Mouse (Mus musculus): ENCODE results near the gene Scg3. TPM values are rescaled to one million over a fixed set of nuclear protein-coding genes. Genes with fewer than 3 reads are reported as not detected.

Scg3 gene
- polyA plus RNA-seq (2014; fragmentation: Nextera tagmentation; extraction: Ambion mirVana), result 0.39 and 0.53 TPM in 2 replicates

- Histone ChIP-seq H3K27ac (ENCODE audit: low read depth) (no peak within 1 kb of the TSS), H3K4me3 (ENCODE audit: low read depth, low read length) (peak within 1 kb of the TSS; percentile 5; the same call in 1 of the 2 replicates), H3K36me3 (ENCODE audit: insufficient read depth) (no peaks in the 10 kb centered on the region), H3K27me3 (ENCODE audit: insufficient read depth, low read length) (no peaks in the 10 kb centered on the region), H3K4me1 (ENCODE audit: insufficient read depth) (no peaks in the 10 kb centered on the region), H3K4me2 (peak within 1 kb of the TSS; percentile 59), H3K9ac (no peak within 1 kb of the TSS), H3K9me3 (ENCODE audit: low read depth, low read length) (no peaks in the 10 kb centered on the region)
- peak; percentile 89 for DNase-seq
- peak; percentile 96 for ATAC-seq (ENCODE audit: insufficient read depth)
- TF ChIP-seq CTCF (IDR thresholded peaks at IDR 0.05; ENCODE audit: low read depth), result no peak
- 9% methylated on average over 42 of the region's 42 CpGs for WGBS
These were observed at the start of gene Scg3 for GRCm38 (mm10) chr9:75683426-75684191. Gene Scg3 (minus strand): TSS chr9:75684056.

DNA sequence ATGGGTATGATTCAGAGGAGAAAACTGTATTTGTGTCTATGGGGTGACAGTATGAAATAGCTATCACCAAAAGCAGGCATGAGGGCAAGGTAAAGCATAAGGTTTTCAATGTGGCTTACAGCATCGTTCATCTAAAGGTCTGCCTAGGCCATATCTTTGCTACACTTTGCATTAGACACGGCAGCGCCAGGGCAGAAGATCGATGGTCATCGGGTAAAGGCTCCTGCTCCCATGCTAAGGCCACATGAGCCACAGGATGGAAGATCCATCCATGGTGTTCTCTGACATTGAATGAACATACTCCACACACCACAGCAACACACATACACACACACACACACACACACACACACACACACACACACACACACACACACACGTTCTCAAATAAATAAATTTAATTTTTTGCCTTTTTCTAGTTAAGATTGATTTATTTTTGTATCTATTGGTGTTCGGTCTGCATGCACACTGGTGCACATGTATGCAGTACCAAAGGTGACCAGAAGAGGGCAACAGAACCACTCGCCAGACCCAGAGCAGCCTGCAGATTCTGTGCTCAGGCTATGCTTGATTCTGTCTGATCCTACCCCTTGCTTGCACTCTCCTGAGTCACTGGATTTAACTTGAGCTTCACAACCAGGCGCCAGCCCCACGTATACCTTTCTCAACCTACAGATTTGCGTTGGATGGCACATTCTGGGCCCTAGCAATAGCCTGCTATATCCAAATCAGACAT lies 36.3 kb upstream of the Scg3 start:
- DNase-seq (peak; percentile 87), ATAC-seq (ENCODE audit: insufficient read depth) (peak; percentile 87)
- Histone ChIP-seq H3K36me3 (ENCODE audit: insufficient read depth) (no peaks in the 10 kb centered on the region), H3K4me3 (ENCODE audit: low read depth, low read length) (no peak overlapping the region), H3K9ac (no peak overlapping the region), H3K4me2 (no peak overlapping the region), H3K27me3 (ENCODE audit: insufficient read depth, low read length) (no peaks in the 10 kb centered on the region), H3K4me1 (ENCODE audit: insufficient read depth) (no peaks in the 10 kb centered on the region), H3K9me3 (ENCODE audit: low read depth, low read length) (no peaks in the 10 kb centered on the region), H3K27ac (ENCODE audit: low read depth) (no peak overlapping the region)
- TF ChIP-seq CTCF (IDR thresholded peaks at IDR 0.05; ENCODE audit: low read depth), result peak; percentile 93
- WGBS, result 32% methylated on average over 11 of the region's 11 CpGs

DNA sequence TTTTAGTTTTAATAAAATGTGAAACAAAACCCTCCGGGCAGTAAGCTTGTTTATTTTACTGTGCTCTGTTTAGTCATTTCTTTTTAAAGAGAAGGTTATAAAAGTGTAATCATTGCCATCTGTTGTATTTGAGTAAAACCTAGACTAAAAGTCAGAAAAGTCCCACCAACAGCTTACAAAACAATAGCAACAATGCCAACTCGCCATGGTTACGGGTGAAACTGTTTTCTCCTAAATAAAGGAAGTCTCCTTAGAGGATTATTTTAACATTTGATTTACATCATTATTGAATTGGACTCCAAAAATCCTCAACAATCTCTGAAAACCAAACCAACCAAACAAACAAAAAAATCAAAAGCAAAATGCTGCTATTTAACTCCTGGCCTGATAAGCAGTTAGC lies 35.6 kb upstream of the Scg3 start:
- no peak for TF ChIP-seq CTCF (IDR thresholded peaks at IDR 0.05; ENCODE audit: low read depth)
- WGBS, result 77% methylated on average over 3 of the region's 3 CpGs
- Histone ChIP-seq H3K4me3 (ENCODE audit: low read depth, low read length) (no peak overlapping the region), H3K4me1 (ENCODE audit: insufficient read depth) (no peaks in the 10 kb centered on the region), H3K4me2 (no peak overlapping the region), H3K36me3 (ENCODE audit: insufficient read depth) (no peaks in the 10 kb centered on the region), H3K9ac (no peak overlapping the region), H3K9me3 (ENCODE audit: low read depth, low read length) (no peaks in the 10 kb centered on the region), H3K27ac (ENCODE audit: low read depth) (no peak overlapping the region), H3K27me3 (ENCODE audit: insufficient read depth, low read length) (no peaks in the 10 kb centered on the region)
- DNase-seq (no peak), ATAC-seq (ENCODE audit: insufficient read depth) (no peak)

DNA sequence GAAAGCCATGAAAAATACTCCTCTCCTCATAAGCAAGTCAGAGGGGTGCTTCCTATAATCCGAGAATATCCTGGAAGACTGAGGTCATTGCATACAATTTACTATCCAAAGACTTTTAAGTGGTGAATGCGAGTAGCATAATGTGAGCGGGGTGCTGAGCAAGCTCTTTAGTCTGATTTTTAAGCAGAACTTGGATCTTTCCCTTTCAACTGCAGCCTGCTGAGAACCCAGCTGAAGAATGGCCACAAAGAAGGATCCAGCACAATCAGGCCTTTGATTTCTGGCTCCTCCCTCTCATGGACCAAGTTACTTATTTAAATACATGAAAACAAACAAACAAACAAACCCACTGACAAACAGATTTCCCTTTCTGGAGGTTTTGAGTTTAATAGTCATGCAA lies 916 bp upstream of the Scg3 start:
- H3K4me1 ChIP-seq (ENCODE audit: insufficient read depth), result no peaks in the 10 kb centered on the region
- no peak for TF ChIP-seq CTCF (IDR thresholded peaks at IDR 0.05; ENCODE audit: low read depth)
- H3K36me3 ChIP-seq (ENCODE audit: insufficient read depth), result no peaks in the 10 kb centered on the region
- no peak overlapping the region for H3K4me2 ChIP-seq
- WGBS, result 72% methylated on average over 3 of the region's 3 CpGs
- no peaks in the 10 kb centered on the region for H3K27me3 ChIP-seq (ENCODE audit: insufficient read depth, low read length)
- no peak for DNase-seq
- H3K4me3 ChIP-seq (ENCODE audit: low read depth, low read length), result no peak overlapping the region
- no peak for ATAC-seq (ENCODE audit: insufficient read depth)
- H3K27ac ChIP-seq (ENCODE audit: low read depth), result no peak overlapping the region
- H3K9ac ChIP-seq, result no peak overlapping the region
- no peaks in the 10 kb centered on the region for H3K9me3 ChIP-seq (ENCODE audit: low read depth, low read length)

DNA sequence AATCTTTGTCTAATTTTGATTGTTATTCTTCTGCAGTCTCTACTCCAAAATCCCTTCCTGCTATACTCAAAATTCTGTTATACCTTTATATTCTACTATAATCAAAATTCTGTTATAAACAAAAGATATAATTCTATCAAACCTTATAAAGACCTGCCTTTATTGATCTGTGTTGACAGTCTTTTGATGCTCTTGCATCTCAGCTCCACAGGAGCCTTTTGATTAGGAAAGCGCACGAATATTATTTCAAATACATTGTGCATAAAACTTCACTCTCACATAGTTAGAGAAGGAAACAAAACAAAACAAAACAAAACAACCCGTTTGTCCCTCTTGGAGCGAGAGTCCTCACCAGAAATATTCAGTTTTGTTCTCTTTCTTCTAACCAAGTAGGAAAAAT lies 436 bp upstream of the Scg3 start:
- peak overlapping the region; percentile 5; the same call in 1 of the 2 replicates for H3K4me3 ChIP-seq (ENCODE audit: low read depth, low read length)
- DNase-seq (no peak), ATAC-seq (ENCODE audit: insufficient read depth) (no peak)
- H3K36me3 ChIP-seq (ENCODE audit: insufficient read depth), result no peaks in the 10 kb centered on the region
- peak overlapping the region; percentile 59 for H3K4me2 ChIP-seq
- TF ChIP-seq CTCF (IDR thresholded peaks at IDR 0.05; ENCODE audit: low read depth), result no peak
- H3K4me1 ChIP-seq (ENCODE audit: insufficient read depth), result no peaks in the 10 kb centered on the region
- 60% methylated on average over 4 of the region's 4 CpGs for WGBS
- H3K9me3 ChIP-seq (ENCODE audit: low read depth, low read length), result no peaks in the 10 kb centered on the region
- no peak overlapping the region for H3K27ac ChIP-seq (ENCODE audit: low read depth)
- no peak overlapping the region for H3K9ac ChIP-seq
- H3K27me3 ChIP-seq (ENCODE audit: insufficient read depth, low read length), result no peaks in the 10 kb centered on the region

DNA sequence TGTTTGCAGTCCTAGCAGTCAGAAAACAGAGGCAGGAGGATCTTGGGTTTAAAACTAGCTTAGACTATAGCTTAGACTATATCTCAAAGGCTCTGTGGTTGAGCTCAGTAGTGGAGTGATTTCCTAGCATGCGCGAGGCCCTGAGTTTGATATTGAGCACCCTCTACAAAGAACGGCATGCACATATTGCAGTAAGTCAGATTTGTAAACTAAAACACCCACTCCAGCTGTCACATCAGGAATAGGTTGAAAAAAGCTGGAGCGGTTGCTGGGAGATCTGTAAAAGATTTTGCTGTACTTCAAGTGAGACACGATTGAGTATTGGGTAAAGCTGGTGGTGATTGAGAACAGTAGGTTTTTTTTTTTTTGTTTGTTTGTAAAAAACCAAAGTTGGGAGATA lies 3.2 kb downstream of the Scg3 start:
- H3K4me2 ChIP-seq, result no peak overlapping the region
- TF ChIP-seq CTCF (IDR thresholded peaks at IDR 0.05; ENCODE audit: low read depth), result no peak
- DNase-seq, result no peak

DNA sequence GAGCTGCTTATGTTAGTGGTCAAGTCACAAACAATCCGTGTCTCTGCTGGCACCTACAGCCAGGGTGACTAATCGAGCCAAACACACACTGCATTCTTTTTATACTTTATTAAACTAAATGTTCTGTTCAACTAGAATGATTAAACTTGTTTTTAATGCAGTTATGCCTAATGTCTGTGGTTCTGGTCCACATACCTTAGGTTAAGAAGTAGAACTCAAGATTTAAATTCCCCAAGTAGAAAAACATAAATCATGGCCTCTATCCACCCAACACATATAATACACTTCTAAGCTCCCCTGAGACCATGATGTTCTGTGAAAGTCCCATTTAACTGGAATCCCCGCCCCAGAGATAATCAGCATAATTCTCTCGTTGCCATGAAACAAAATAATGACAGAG lies 4.2 kb downstream of the Scg3 start:
- H3K9ac ChIP-seq, result no peak overlapping the region
- no peak overlapping the region for H3K27ac ChIP-seq (ENCODE audit: low read depth)
- no peaks in the 10 kb centered on the region for H3K9me3 ChIP-seq (ENCODE audit: low read depth, low read length)
- DNase-seq, result no peak
- H3K4me2 ChIP-seq, result no peak overlapping the region
- H3K4me1 ChIP-seq (ENCODE audit: insufficient read depth), result no peaks in the 10 kb centered on the region
- no peaks in the 10 kb centered on the region for H3K36me3 ChIP-seq (ENCODE audit: insufficient read depth)
- TF ChIP-seq CTCF (IDR thresholded peaks at IDR 0.05; ENCODE audit: low read depth), result no peak
- H3K4me3 ChIP-seq (ENCODE audit: low read depth, low read length), result no peak overlapping the region
- WGBS, result 73% methylated on average over 4 of the region's 4 CpGs
- no peaks in the 10 kb centered on the region for H3K27me3 ChIP-seq (ENCODE audit: insufficient read depth, low read length)
- no peak for ATAC-seq (ENCODE audit: insufficient read depth)

More for the DNA sequence above, 3.2 kb downstream of the Scg3 start:
- Histone ChIP-seq H3K27ac (ENCODE audit: low read depth) (no peak overlapping the region), H3K4me3 (ENCODE audit: low read depth, low read length) (no peak overlapping the region), H3K27me3 (ENCODE audit: insufficient read depth, low read length) (no peaks in the 10 kb centered on the region), H3K9ac (no peak overlapping the region), H3K4me1 (ENCODE audit: insufficient read depth) (no peaks in the 10 kb centered on the region), H3K9me3 (ENCODE audit: low read depth, low read length) (no peaks in the 10 kb centered on the region), H3K36me3 (ENCODE audit: insufficient read depth) (no peaks in the 10 kb centered on the region)
- ATAC-seq (ENCODE audit: insufficient read depth), result no peak
- 76% methylated on average over 5 of the region's 5 CpGs for WGBS

Measured in lung, embryonic 14.5 days (tissue).